Mouse (Mus musculus) embryonic fibroblast, embryonic 13.5 days (primary cell): Measurements from ENCODE around the gene Zfp334.

Source experiments
- CTCF ChIP-seq: IDR thresholded peaks from 2 replicates; pipeline ENCODE4 v1.5.1; 2011; ENCODE audit warnings: mild to moderate bottlenecking, control low read depth, low read length, moderate library complexity, borderline replicate concordance; ENCODE audit not compliant: insufficient read depth
- POLR2A ChIP-seq: IDR thresholded peaks from 2 replicates; pipeline ENCODE4 v1.6.1; 2011; ENCODE audit warnings: low read depth, mild to moderate bottlenecking, control low read depth, low read length, moderate library complexity

- TF ChIP-seq POLR2A = no peak
- TF ChIP-seq CTCF = no peak
Observed at GRCm38 (mm10) chr2:165368496-165368895, 19.6 kb downstream of the Zfp334 start, which contains the start of gene Zfp663.
